26 mouse cellular contexts compared by ENCODE assay signal in the genomic region with DNA sequence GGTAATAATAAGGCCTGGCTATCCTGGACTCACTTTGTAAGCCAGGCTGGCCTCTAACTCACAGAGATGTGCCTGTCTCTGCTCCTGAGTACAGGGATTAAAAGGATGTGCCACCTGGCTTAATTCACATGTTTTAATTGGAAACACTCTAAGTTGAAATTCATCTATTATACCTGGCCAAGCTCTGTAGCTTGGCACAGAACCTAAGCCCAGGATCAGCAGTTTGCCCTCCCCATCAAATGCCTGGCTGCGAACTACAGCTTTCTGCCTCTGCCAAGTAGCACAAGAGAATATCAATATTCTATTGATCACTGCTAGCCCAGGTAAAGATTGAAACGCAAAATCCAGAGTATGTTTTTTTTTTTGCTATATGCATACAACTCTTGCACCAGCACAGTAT.
A peak's percentile ranks its signal among the peaks of the same experiment; 100 is the strongest.
DNase-seq lines count a peak whose midpoint lies in the region; ATAC-seq and TF ChIP-seq lines count a peak whose summit lies in the region.
"Had no signal": no experiment of that assay in that cellular context is flagged by ENCODE, and none has a peak within 500 bp of the region (broad histone marks: within the 10 kb centered on the region; RNA-seq: fewer than 3 reads in every experiment).

No protein-coding gene starts in this region.

- H3K9ac ChIP-seq in kidney, embryonic 14.5 days (ENCODE audit: low read depth, low read length): no peak overlapping the region
- H3K9ac ChIP-seq in liver, adult 2 months (ENCODE audit: low read depth, low read length): no peak overlapping the region
- no peak overlapping the region for H3K9ac ChIP-seq in liver, embryonic 11.5 days (ENCODE audit: low read depth, low read length)
- H3K9ac ChIP-seq in midbrain, embryonic 11.5 days (ENCODE audit: low read length): no peak overlapping the region
- H3K9ac ChIP-seq: embryonic facial prominence, embryonic 13.5 days; forebrain, embryonic 12.5 days; forebrain, embryonic 15.5 days; heart, embryonic 13.5 days had no signal

- no peaks in the 10 kb centered on the region for H3K9me3 ChIP-seq in kidney, embryonic 14.5 days (ENCODE audit: control insufficient read depth, low read length)
- H3K9me3 ChIP-seq in liver, embryonic 11.5 days (ENCODE audit: control insufficient read depth, low read length): no peaks in the 10 kb centered on the region
- no peaks in the 10 kb centered on the region for H3K9me3 ChIP-seq in midbrain, embryonic 11.5 days (ENCODE audit: control insufficient read depth, low read length)
- H3K9me3 ChIP-seq in midbrain, embryonic 10.5 days (replicated peaks): no peaks in the 10 kb centered on the region
- H3K9me3 ChIP-seq: embryonic facial prominence, embryonic 10.5 days; embryonic facial prominence, embryonic 13.5 days; forebrain, embryonic 12.5 days; forebrain, embryonic 15.5 days; heart, embryonic 10.5 days; heart, embryonic 13.5 days had no signal

- peak; percentile 50 for DNase-seq in kidney, adult 2 months
- DNase-seq in liver, adult 2 months (ENCODE audit: extremely low read depth, low read depth, low spot score): peak; percentile 98
- DNase-seq in liver, embryonic 11.5 days (ENCODE audit: low spot score): no peak
- DNase-seq in midbrain, embryonic 11.5 days (ENCODE audit: low spot score, missing footprints): peak; percentile 53
- no peak for DNase-seq in midbrain, embryonic 10.5 days (ENCODE audit: low spot score)
- no peak for DNase-seq in gastrocnemius, postnatal 14 days
- DNase-seq: adrenal gland, adult 8-10 months; adrenal gland, postnatal 25 days; cerebellum, adult 11-12 months; cerebellum, adult 8-10 months; cerebellum, postnatal 10 days; cerebellum, postnatal 36 days; embryo, embryonic 11 days; gastrocnemius, postnatal 36 days; heart, adult 2 months; heart, postnatal 14 days; heart, postnatal 4 days had no signal

- no peaks in the 10 kb centered on the region for H3K27me3 ChIP-seq in kidney, adult 2 months (replicated peaks; ENCODE audit: control insufficient read depth, insufficient read depth, low read length)
- no peaks in the 10 kb centered on the region for H3K27me3 ChIP-seq in kidney, embryonic 14.5 days (ENCODE audit: control insufficient read depth, insufficient read depth, low read length)
- H3K27me3 ChIP-seq in liver, adult 2 months (ENCODE audit: control insufficient read depth, insufficient read depth, low read length): no peaks in the 10 kb centered on the region
- H3K27me3 ChIP-seq in liver, embryonic 11.5 days (replicated peaks; ENCODE audit: control insufficient read depth, insufficient read depth, low read length): no peaks in the 10 kb centered on the region
- no peaks in the 10 kb centered on the region for H3K27me3 ChIP-seq in midbrain, embryonic 11.5 days (ENCODE audit: control insufficient read depth, insufficient read depth, low read length)
- no peaks in the 10 kb centered on the region for H3K27me3 ChIP-seq in midbrain, embryonic 10.5 days (ENCODE audit: low read depth, poor library complexity, severe bottlenecking)
- H3K27me3 ChIP-seq: embryonic facial prominence, embryonic 13.5 days; forebrain, embryonic 12.5 days; forebrain, embryonic 15.5 days; heart, embryonic 13.5 days had no signal

- 83% methylated on average over 2 of the region's 2 CpGs for WGBS in kidney, adult 2 months
- 93% methylated on average over 2 of the region's 2 CpGs for WGBS in kidney, embryonic 14.5 days
- WGBS in liver, adult 2 months: 30% methylated on average over 2 of the region's 2 CpGs
- WGBS in liver, embryonic 11.5 days: 77% methylated on average over 2 of the region's 2 CpGs
- 93% methylated on average over 2 of the region's 2 CpGs for WGBS in midbrain, embryonic 11.5 days
- WGBS in midbrain, embryonic 10.5 days: 93% methylated on average over 2 of the region's 2 CpGs

- H3K36me3 ChIP-seq in kidney, adult 2 months (ENCODE audit: control insufficient read depth, insufficient read depth, low read length): no peaks in the 10 kb centered on the region
- no peaks in the 10 kb centered on the region for H3K36me3 ChIP-seq in kidney, embryonic 14.5 days (ENCODE audit: control insufficient read depth, insufficient read depth, low read length)
- no peaks in the 10 kb centered on the region for H3K36me3 ChIP-seq in liver, adult 2 months (ENCODE audit: control insufficient read depth, insufficient read depth, low read length)
- H3K36me3 ChIP-seq in liver, embryonic 11.5 days (ENCODE audit: control insufficient read depth, insufficient read depth, low read length): no peaks in the 10 kb centered on the region
- no peaks in the 10 kb centered on the region for H3K36me3 ChIP-seq in midbrain, embryonic 11.5 days (ENCODE audit: control insufficient read depth, insufficient read depth, low read length)
- no peaks in the 10 kb centered on the region for H3K36me3 ChIP-seq in midbrain, embryonic 10.5 days
- H3K36me3 ChIP-seq: embryonic facial prominence, embryonic 10.5 days; embryonic facial prominence, embryonic 13.5 days; forebrain, embryonic 12.5 days; forebrain, embryonic 15.5 days; heart, embryonic 10.5 days; heart, embryonic 13.5 days had no signal

- H3K4me3 ChIP-seq in kidney, adult 2 months (ENCODE audit: insufficient read depth, low read depth, low read length): no peak overlapping the region
- H3K4me3 ChIP-seq in kidney, embryonic 14.5 days (ENCODE audit: low read length): no peak overlapping the region
- H3K4me3 ChIP-seq in liver, adult 2 months (ENCODE audit: insufficient read depth, low read depth, low read length): no peak overlapping the region
- no peak overlapping the region for H3K4me3 ChIP-seq in liver, embryonic 11.5 days (ENCODE audit: low read depth, low read length)
- no peak overlapping the region for H3K4me3 ChIP-seq in midbrain, embryonic 11.5 days (ENCODE audit: low read depth, low read length)
- H3K4me3 ChIP-seq in midbrain, embryonic 10.5 days: no peak overlapping the region
- H3K4me3 ChIP-seq: embryonic facial prominence, embryonic 10.5 days; embryonic facial prominence, embryonic 13.5 days; erythroblast, embryonic 14.5 days; forebrain, embryonic 12.5 days; forebrain, embryonic 15.5 days; heart, adult 2 months; heart, embryonic 10.5 days; heart, embryonic 13.5 days had no signal

- H3K4me1 ChIP-seq in kidney, adult 2 months (ENCODE audit: control insufficient read depth, insufficient read depth, low read length): peaks cover 8% of the 10 kb centered on the region; the same call in 1 of the 2 replicates
- no peaks in the 10 kb centered on the region for H3K4me1 ChIP-seq in kidney, embryonic 14.5 days (ENCODE audit: control insufficient read depth, insufficient read depth, low read length)
- H3K4me1 ChIP-seq in liver, adult 2 months (ENCODE audit: control insufficient read depth, insufficient read depth, low read length): peaks cover 20% of the 10 kb centered on the region
- no peaks in the 10 kb centered on the region for H3K4me1 ChIP-seq in liver, embryonic 11.5 days (replicated peaks; ENCODE audit: control insufficient read depth, insufficient read depth, low read length)
- peaks cover 2% of the 10 kb centered on the region; the same call in 1 of the 2 replicates for H3K4me1 ChIP-seq in midbrain, embryonic 11.5 days (ENCODE audit: control insufficient read depth, insufficient read depth, low read length)
- H3K4me1 ChIP-seq in midbrain, embryonic 10.5 days: peaks cover 4% of the 10 kb centered on the region; the same call in 1 of the 2 replicates
- H3K4me1 ChIP-seq: heart, embryonic 13.5 days had no signal

- H3K79me2 ChIP-seq in liver, adult 2 months (ENCODE audit: control insufficient read depth, insufficient read depth, low read length): no peaks in the 10 kb centered on the region

- ATAC-seq in kidney, embryonic 14.5 days (ENCODE audit: low FRiP score, low TSS enrichment): no peak
- no peak for ATAC-seq in liver, embryonic 11.5 days (replicated peaks; ENCODE audit: low FRiP score)
- no peak for ATAC-seq in midbrain, embryonic 11.5 days (ENCODE audit: low FRiP score)
- ATAC-seq: activated CD4-positive, CD25-positive, alpha-beta regulatory T cell, adult 4 months; forebrain, embryonic 15.5 days had no signal

- intact Hi-C loops in gastrocnemius, postnatal 14 days (cut with DNase I; ENCODE audit: low total_unique reads): no loop called here

- H3K4me2 ChIP-seq in kidney, embryonic 14.5 days (replicated peaks; ENCODE audit: low read depth, low read length): no peak overlapping the region
- H3K4me2 ChIP-seq in liver, embryonic 11.5 days: no peak overlapping the region
- H3K4me2 ChIP-seq in midbrain, embryonic 11.5 days: no peak overlapping the region
- H3K4me2 ChIP-seq: embryonic facial prominence, embryonic 13.5 days; forebrain, embryonic 12.5 days; forebrain, embryonic 15.5 days; heart, embryonic 13.5 days had no signal

- no peak for TF ChIP-seq POLR2A in kidney, adult 2 months (IDR thresholded peaks at IDR 0.05; ENCODE audit: low read depth, low read length)
- TF ChIP-seq POLR2A in liver, adult 2 months (IDR thresholded peaks at IDR 0.05; ENCODE audit: extremely low read depth, insufficient read depth, low read length): no peak

- TF ChIP-seq CTCF in kidney, adult 2 months (conservative IDR thresholded peaks at IDR 0.05; ENCODE audit: insufficient read depth, insufficient read length, low read depth, low read length): no peak
- TF ChIP-seq CTCF in liver, adult 2 months (IDR thresholded peaks at IDR 0.05; ENCODE audit: low read depth, low read length): no peak

- no peak overlapping the region for H3K27ac ChIP-seq in kidney, adult 2 months (ENCODE audit: insufficient read depth, low read depth, low read length)
- H3K27ac ChIP-seq in kidney, embryonic 14.5 days (ENCODE audit: low read depth, low read length): no peak overlapping the region
- H3K27ac ChIP-seq in liver, adult 2 months (replicated peaks; ENCODE audit: insufficient read depth, low read depth, low read length): peak overlapping the region; percentile 17; the same call in 1 of the 2 replicates
- no peak overlapping the region for H3K27ac ChIP-seq in liver, embryonic 11.5 days (ENCODE audit: low read depth, low read length)
- H3K27ac ChIP-seq in midbrain, embryonic 11.5 days (ENCODE audit: low read depth, low read length): no peak overlapping the region
- H3K27ac ChIP-seq in midbrain, embryonic 10.5 days (replicated peaks): no peak overlapping the region
- H3K27ac ChIP-seq: embryonic facial prominence, embryonic 10.5 days; forebrain, embryonic 12.5 days; forebrain, embryonic 15.5 days; heart, adult 2 months; heart, embryonic 10.5 days; heart, embryonic 13.5 days had no signal

Comparison
In these comparisons a context has a peak if more than half of its experiments do, and no peak if none do; other contexts are left out.
1. DNase-seq: peak in kidney, adult 2 months (single experiment), liver, adult 2 months (single experiment) and midbrain, embryonic 11.5 days (single experiment); none in liver, embryonic 11.5 days (single experiment), midbrain, embryonic 10.5 days (single experiment) and gastrocnemius, postnatal 14 days (single experiment).